Comparison of ENCODE assay signal across 9 mouse cellular contexts in genomic region chr13:42565291-42566058, GRCm38 (mm10).
A peak's percentile ranks its signal among the peaks of the same experiment; 100 is the strongest.
DNase-seq lines count a peak whose midpoint lies in the region; ATAC-seq lines count a peak whose summit lies in the region.
"Had no signal": no experiment of that assay in that cellular context is flagged by ENCODE, and none has a peak within 500 bp of the region (broad histone marks: within the 10 kb centered on the region; RNA-seq: fewer than 3 reads in every experiment).

No protein-coding gene starts in this region.

- intact Hi-C loops in heart, postnatal 10 days (cut with DNase I) = no loop called here

- no peaks in the 10 kb centered on the region for H3K4me1 ChIP-seq in kidney, embryonic 14.5 days (ENCODE audit: control insufficient read depth, insufficient read depth, low read length)
- no peaks in the 10 kb centered on the region for H3K4me1 ChIP-seq in limb, embryonic 15.5 days

- no peak overlapping the region for H3K4me2 ChIP-seq in kidney, embryonic 14.5 days (replicated peaks; ENCODE audit: low read depth, low read length)
- no peak overlapping the region for H3K4me2 ChIP-seq in limb, embryonic 15.5 days

- H3K9me3 ChIP-seq in kidney, embryonic 14.5 days (ENCODE audit: control insufficient read depth, low read length) = no peaks in the 10 kb centered on the region
- H3K9me3 ChIP-seq in limb, embryonic 15.5 days = no peaks in the 10 kb centered on the region

- no peak for ATAC-seq in kidney, embryonic 14.5 days (ENCODE audit: low FRiP score, low TSS enrichment)
- no peak for ATAC-seq in limb, embryonic 15.5 days (ENCODE audit: insufficient number of reproducible peaks, low FRiP score, low TSS enrichment, low read depth)
- ATAC-seq: inflammation-experienced regulatory T-cells, adult 6 months had no signal

- no peak overlapping the region for H3K4me3 ChIP-seq in kidney, embryonic 14.5 days (ENCODE audit: low read length)
- no peak overlapping the region for H3K4me3 ChIP-seq in limb, embryonic 15.5 days

- H3K27ac ChIP-seq in kidney, embryonic 14.5 days (ENCODE audit: low read depth, low read length) = no peak overlapping the region
- 0 out of 2 replicates have a peak overlapping the region, but pooled peaks have one; percentile 27 for H3K27ac ChIP-seq in limb, embryonic 15.5 days

- 71% methylated on average over 26 of the region's 26 CpGs for whole genome bisulfite sequencing in kidney, embryonic 14.5 days
- WGBS in limb, embryonic 15.5 days = 76% methylated on average over 26 of the region's 26 CpGs

- DNase-seq in kidney, adult 11 months = peak; percentile 53
- DNase-seq in heart, postnatal 10 days = peak; percentile 46 to 52
- peak; percentile 61 to 83 for DNase-seq in lung, postnatal 4 days
- no peak for DNase-seq in frontal cortex, postnatal 10 days (ENCODE audit: low spot score in 2 of 2)
- DNase-seq in left cerebral cortex, adult 8-10 months (ENCODE audit: low spot score in 2 of 2) = no peak
- DNase-seq in ovary, postnatal 14 days (ENCODE audit: low spot score) = no peak

- no peaks in the 10 kb centered on the region for H3K27me3 ChIP-seq in kidney, embryonic 14.5 days (ENCODE audit: control insufficient read depth, insufficient read depth, low read length)
- H3K27me3 ChIP-seq in limb, embryonic 15.5 days = no peaks in the 10 kb centered on the region

- no peak overlapping the region for H3K9ac ChIP-seq in kidney, embryonic 14.5 days (ENCODE audit: low read depth, low read length)
- no peak overlapping the region for H3K9ac ChIP-seq in limb, embryonic 15.5 days

- H3K36me3 ChIP-seq in kidney, embryonic 14.5 days (ENCODE audit: control insufficient read depth, insufficient read depth, low read length) = no peaks in the 10 kb centered on the region
- no peaks in the 10 kb centered on the region for H3K36me3 ChIP-seq in limb, embryonic 15.5 days

Comparison
In these comparisons a context has a peak if more than half of its experiments do, and no peak if none do; other contexts are left out.
1. DNase-seq: peak in kidney, adult 11 months (single experiment), heart, postnatal 10 days (2 of 2) and lung, postnatal 4 days (2 of 2); none in frontal cortex, postnatal 10 days (0 of 2), left cerebral cortex, adult 8-10 months (0 of 2) and ovary, postnatal 14 days (single experiment).